Mouse (Mus musculus) liver, postnatal 0 days (tissue): ENCODE measurements around the gene Akr1b7.

Source experiments
- CTCF ChIP-seq: sonication (generic); IDR thresholded peaks from 2 replicates; pipeline ENCODE4 v1.5.1; 2016; ENCODE audit warnings: antibody characterized with exemption, low read depth
- EP300 ChIP-seq: IDR thresholded peaks from 2 replicates; pipeline ENCODE4 v1.6.1; 2016; ENCODE audit warnings: antibody characterized with exemption, low read depth, mild to moderate bottlenecking

DNA sequence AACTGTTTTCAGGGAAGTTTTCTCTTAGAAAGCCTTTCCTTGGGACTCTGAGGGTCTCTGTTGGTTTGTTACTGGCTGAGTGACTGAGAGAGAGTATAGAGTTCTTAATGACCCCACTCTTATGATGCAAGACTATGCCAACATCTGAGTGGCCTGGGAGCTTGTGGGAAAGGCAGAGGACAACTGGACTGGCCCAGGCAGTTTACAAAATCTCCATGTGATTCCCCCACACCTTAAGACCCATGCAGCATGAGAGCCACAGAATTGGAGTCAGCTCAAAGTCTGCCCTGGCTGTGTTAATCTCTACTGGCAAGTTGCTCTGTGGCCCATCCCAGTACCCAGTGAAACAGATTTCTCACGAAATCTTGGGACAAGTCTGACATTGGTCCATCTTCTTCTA, 554 bp downstream of the Akr1b7 start:
- TF ChIP-seq CTCF: no peak
- no peak for TF ChIP-seq EP300
